Mouse (Mus musculus) spleen, postnatal 14 days (tissue): ENCODE data around the gene Mrgprb2.

Experiments used
- DNase-seq, 2 experiments: peaks; one replicate each; pipeline ENCODE4 v3.0.0; 2021 to 2022; ENCODE audit warnings: low spot score in 2 of 2

Gene Mrgprb2

GRCm38 (mm10) chr7:48557986-48558385 lies at the start of gene Mrgprb2:
Gene Mrgprb2 (minus strand): TSS chr7:48558086.
- no peak for DNase-seq
